Mouse (Mus musculus) macrophage (primary cell): ENCODE measurements around the gene Akt1s1. TPM values are rescaled to one million over a fixed set of nuclear protein-coding genes. Genes with fewer than 3 reads are reported as not detected.

Experiments used
- H3K27ac ChIP-seq: fragments of 350-480 bp; formaldehyde crosslinking; 2 replicates; pipeline ENCODE4 v1.9.0; 2021
- H3K36me3 ChIP-seq: fragments of 350-480 bp; formaldehyde crosslinking; 2 replicates; pipeline ENCODE4 v1.9.0; 2021; ENCODE audit errors: inconsistent target
- H3K4me3 ChIP-seq: fragments of 350-480 bp; formaldehyde crosslinking; 2 replicates; pipeline ENCODE4 v1.9.0; 2021; ENCODE audit errors: inconsistent target
- H3K79me2 ChIP-seq: fragments of 350-480 bp; formaldehyde crosslinking; 2 replicates; pipeline ENCODE4 v1.9.0; 2021; ENCODE audit errors: inconsistent target
- WGBS: methylation state at CpG from one replicate; pipeline ENCODE4 v1.1.7; 2026; ENCODE audit warnings: inconsistent platforms; ENCODE audit not compliant: missing documents; 5-methylcytosine and 5-hydroxymethylcytosine counted together
- polyA plus RNA-seq: library from polyadenylated mRNA; stranded (reverse); fragments of 250-400 nt; gene quantifications from 3 replicates; pipeline ENCODE4 v1.2.4, GENCODE M21; 2018; ENCODE audit warnings: inconsistent platforms

The Akt1s1 gene
- polyA plus RNA-seq, 1 experiment from 2014 or later = 33.4 TPM

- Histone ChIP-seq H3K36me3 (peaks cover 9% of the 10 kb centered on the region; the same call in 1 of the 2 replicates), H3K4me3 (no peak overlapping the region), H3K79me2 (peaks cover 38% of the 10 kb centered on the region), H3K27ac (no peak overlapping the region)
- WGBS = 94% methylated on average over 12 of the region's 13 CpGs
Measured at GRCm38 (mm10) chr7:44888256-44889105, 39.7 kb downstream of the Akt1s1 start.

- Histone ChIP-seq H3K27ac (no peak overlapping the region), H3K36me3 (peaks cover 3% of the 10 kb centered on the region; the same call in 1 of the 2 replicates), H3K79me2 (peaks cover 38% of the 10 kb centered on the region), H3K4me3 (no peak overlapping the region)
- WGBS = 92% methylated on average over 5 of the region's 7 CpGs
Measured at GRCm38 (mm10) chr7:44890180-44890579, 41.4 kb downstream of the Akt1s1 start.

- WGBS = 91% methylated on average over 4 of the region's 4 CpGs
- no peaks in the 10 kb centered on the region; the same call in 1 of the 2 replicates for H3K36me3 ChIP-seq
- no peak overlapping the region for H3K4me3 ChIP-seq
- H3K27ac ChIP-seq = no peak overlapping the region
- H3K79me2 ChIP-seq = peaks cover 38% of the 10 kb centered on the region
Measured at GRCm38 (mm10) chr7:44890737-44891136, 41.9 kb downstream of the Akt1s1 start.

- 24% methylated on average over 6 of the region's 6 CpGs for WGBS
- Histone ChIP-seq H3K4me3 (peak overlapping the region; percentile 95), H3K79me2 (peaks cover 38% of the 10 kb centered on the region), H3K36me3 (no peaks in the 10 kb centered on the region), H3K27ac (peak overlapping the region; percentile 41)
Measured at GRCm38 (mm10) chr7:44891611-44892010, 42.8 kb downstream of the Akt1s1 start.

- peak within 1 kb of the TSS; percentile 94 for H3K27ac ChIP-seq
- no peaks in the 10 kb centered on the region for H3K36me3 ChIP-seq
- peak within 1 kb of the TSS; percentile 95 for H3K4me3 ChIP-seq
- WGBS = under 1% methylated on average over 56 of the region's 56 CpGs
- peaks cover 38% of the 10 kb centered on the region for H3K79me2 ChIP-seq
Measured at GRCm38 (mm10) chr7:44892276-44892921, 43.6 kb downstream of the Akt1s1 start, which contains the start of gene Med25. Gene Med25, minus strand, starts transcription at chr7:44892712.

- peaks cover 38% of the 10 kb centered on the region for H3K79me2 ChIP-seq
- no peak overlapping the region for H3K4me3 ChIP-seq
- no peak overlapping the region for H3K27ac ChIP-seq
- H3K36me3 ChIP-seq = no peaks in the 10 kb centered on the region
- WGBS = 76% methylated on average over 6 of the region's 8 CpGs
Measured at GRCm38 (mm10) chr7:44893197-44893596, 44.4 kb downstream of the Akt1s1 start.

GRCm38 (mm10) chr7:44894175-44894574 is 45.4 kb downstream of the Akt1s1 start:
- 96% methylated on average over 3 of the region's 3 CpGs for WGBS
- Histone ChIP-seq H3K36me3 (peaks cover 3% of the 10 kb centered on the region; the same call in 1 of the 2 replicates), H3K27ac (no peak overlapping the region)

GRCm38 (mm10) chr7:44895206-44895592 is 46.4 kb downstream of the Akt1s1 start:
- Histone ChIP-seq H3K27ac (no peak overlapping the region), H3K4me3 (peak overlapping the region; percentile 63; the same call in 1 of the 2 replicates), H3K36me3 (peaks cover 11% of the 10 kb centered on the region; the same call in 1 of the 2 replicates), H3K79me2 (peaks cover 19% of the 10 kb centered on the region)
- WGBS = 54% methylated on average over 7 of the region's 7 CpGs

More at GRCm38 (mm10) chr7:44894175-44894574, 45.4 kb downstream of the Akt1s1 start:
- Histone ChIP-seq H3K4me3 (no peak overlapping the region), H3K79me2 (peaks cover 29% of the 10 kb centered on the region)

GRCm38 (mm10) chr7:44895593-44896434 is 47.0 kb downstream of the Akt1s1 start, which contains the start of gene Fuz:
Gene Fuz, plus strand, starts transcription at chr7:44896079.
- Histone ChIP-seq H3K4me3 (peak within 1 kb of the TSS; percentile 63), H3K79me2 (peaks cover 12% of the 10 kb centered on the region), H3K27ac (peak within 1 kb of the TSS; percentile 52), H3K36me3 (peaks cover 13% of the 10 kb centered on the region; the same call in 1 of the 2 replicates)
- under 1% methylated on average over 34 of the region's 34 CpGs for WGBS

- peak overlapping the region; percentile 63 for H3K4me3 ChIP-seq
- H3K79me2 ChIP-seq = peaks cover 6% of the 10 kb centered on the region
- WGBS = 48% methylated on average over 9 of the region's 10 CpGs
- H3K36me3 ChIP-seq = peaks cover 13% of the 10 kb centered on the region; the same call in 1 of the 2 replicates
- peak overlapping the region; percentile 52 for H3K27ac ChIP-seq
Measured at GRCm38 (mm10) chr7:44896499-44896898, 47.7 kb downstream of the Akt1s1 start.

GRCm38 (mm10) chr7:44898607-44899006 is 49.8 kb downstream of the Akt1s1 start:
- H3K27ac ChIP-seq = no peak overlapping the region
- 76% methylated on average over 19 of the region's 19 CpGs for WGBS
- H3K36me3 ChIP-seq = peaks cover 13% of the 10 kb centered on the region; the same call in 1 of the 2 replicates
- H3K4me3 ChIP-seq = no peak overlapping the region
- H3K79me2 ChIP-seq = no peaks in the 10 kb centered on the region

GRCm38 (mm10) chr7:44900632-44901031 is 51.8 kb downstream of the Akt1s1 start:
- H3K79me2 ChIP-seq = no peaks in the 10 kb centered on the region
- WGBS = 92% methylated on average over 8 of the region's 11 CpGs
- H3K36me3 ChIP-seq = peaks cover 32% of the 10 kb centered on the region; the same call in 1 of the 2 replicates
- H3K27ac ChIP-seq = no peak overlapping the region
- H3K4me3 ChIP-seq = no peak overlapping the region

- Histone ChIP-seq H3K27ac (no peak overlapping the region), H3K36me3 (peaks cover 39% of the 10 kb centered on the region; the same call in 1 of the 2 replicates), H3K79me2 (no peaks in the 10 kb centered on the region), H3K4me3 (no peak overlapping the region)
- 35% methylated on average over 20 of the region's 21 CpGs for WGBS
Measured at GRCm38 (mm10) chr7:44901230-44901722, 52.5 kb downstream of the Akt1s1 start.
